Mouse (Mus musculus): ENCODE results near the gene Lbhd2. TPM values are rescaled to one million over a fixed set of nuclear protein-coding genes. Genes with fewer than 3 reads are reported as not detected.

The Lbhd2 gene
- polyA plus RNA-seq (2014; fragmentation: Illumina TruSeq; extraction: RNeasy Lipid Tissue Mini Kit (QIAGEN cat#74804); ENCODE audit: low replicate concordance): not detected

DNA sequence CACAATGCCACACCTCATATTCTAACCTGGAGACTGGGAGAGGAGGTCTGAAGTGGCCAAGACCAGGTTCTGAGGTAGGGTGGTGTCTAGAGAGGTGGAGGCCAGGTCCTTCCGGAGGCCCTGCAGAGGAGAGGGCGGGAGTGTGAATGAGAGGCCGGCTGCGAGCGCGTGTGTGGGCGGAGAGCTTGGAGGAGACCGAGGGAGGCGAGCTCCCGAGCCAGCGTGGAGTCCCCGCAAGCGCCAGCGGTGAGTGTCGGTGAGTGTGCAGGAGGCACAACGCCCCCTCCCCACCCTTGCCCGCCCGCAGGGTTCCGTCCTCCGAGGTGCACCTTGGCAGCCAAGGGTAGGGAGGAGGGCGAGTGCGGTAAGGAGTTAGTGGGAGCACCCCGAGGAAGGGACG lies at the start of gene Lbhd2:
Gene Lbhd2, plus strand, starts transcription at position 188 of the 400 bp plus-strand sequence.

DNA sequence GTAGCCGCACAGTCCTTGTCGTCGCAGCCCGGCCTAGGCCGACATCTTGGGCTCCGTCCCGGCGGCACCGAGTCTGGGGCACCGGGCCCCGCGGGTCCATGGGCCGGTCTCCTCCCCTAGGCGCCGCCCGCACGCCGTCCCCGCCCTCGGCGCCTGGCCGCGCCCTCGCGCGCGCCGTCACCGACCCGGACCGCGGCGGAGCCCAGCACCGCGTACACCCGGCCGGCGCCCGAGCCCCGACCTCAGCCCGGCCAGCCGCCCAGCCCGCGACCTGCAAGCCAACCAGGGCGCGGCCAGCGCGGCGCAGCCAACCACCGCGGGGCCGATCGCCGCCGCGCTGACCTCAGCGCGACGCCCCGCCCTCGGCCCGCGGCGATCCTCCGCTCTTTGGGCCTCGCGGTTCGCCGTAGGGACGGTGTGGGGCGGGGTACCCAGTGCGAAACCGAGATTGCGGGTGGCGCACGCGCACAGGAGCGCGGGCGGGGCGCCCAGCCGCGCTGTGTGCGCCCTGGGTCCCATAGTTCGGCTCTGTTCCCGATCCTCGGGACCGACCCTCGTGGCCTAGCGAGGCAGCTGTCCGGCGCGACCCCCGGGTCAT lies 29.1 kb upstream of the Lbhd2 start, which contains the start of gene Cdc42bpb:
Gene Cdc42bpb, minus strand, starts transcription at position 343 of the 598 bp plus-strand sequence.

DNA sequence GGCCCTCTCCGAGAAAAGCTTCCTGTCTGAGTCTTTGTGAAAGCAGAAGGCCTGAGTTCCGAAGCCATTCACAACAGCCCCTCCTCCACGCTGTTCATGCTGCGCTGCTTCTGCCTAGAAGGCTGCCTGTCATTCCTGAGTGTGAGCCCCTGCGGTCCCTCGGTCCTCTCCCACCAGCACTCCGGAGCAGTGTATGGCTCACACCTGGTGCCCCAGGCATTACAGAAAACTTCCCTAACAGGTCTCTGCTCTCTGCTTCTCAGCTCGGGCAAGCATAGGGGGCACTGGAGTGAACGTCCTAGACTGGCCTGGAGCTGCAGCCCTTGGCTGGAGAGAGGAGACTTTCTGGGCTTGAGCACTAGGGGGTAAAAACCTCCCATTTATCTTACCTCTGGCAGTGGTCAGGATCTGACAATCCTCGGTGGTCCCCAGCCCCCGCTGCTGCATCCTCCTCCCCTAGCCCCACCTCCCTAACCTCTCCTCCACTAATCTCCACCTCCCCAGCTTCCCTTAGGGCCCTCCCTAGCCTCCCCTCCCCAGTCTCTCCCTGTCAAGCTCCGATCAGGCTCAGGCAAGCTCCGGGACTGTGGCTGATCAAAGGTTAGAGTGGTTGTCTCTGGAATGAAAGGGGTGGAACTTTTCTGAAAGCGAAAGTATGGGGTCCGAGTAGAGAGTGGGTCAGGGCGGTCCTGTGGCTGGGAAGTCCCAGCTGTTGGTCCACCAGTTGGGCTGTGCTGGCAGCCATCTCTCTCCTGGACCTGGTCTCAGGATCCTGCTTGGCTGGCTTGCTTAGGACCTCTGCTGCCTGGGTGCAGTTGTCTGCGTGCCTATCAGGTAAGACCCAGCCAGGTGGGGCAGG lies 10.5 kb downstream of the Lbhd2 start, which contains the start of gene Exoc3l4:
Gene Exoc3l4, plus strand, starts transcription at position 97 of the 859 bp plus-strand sequence.

DNA sequence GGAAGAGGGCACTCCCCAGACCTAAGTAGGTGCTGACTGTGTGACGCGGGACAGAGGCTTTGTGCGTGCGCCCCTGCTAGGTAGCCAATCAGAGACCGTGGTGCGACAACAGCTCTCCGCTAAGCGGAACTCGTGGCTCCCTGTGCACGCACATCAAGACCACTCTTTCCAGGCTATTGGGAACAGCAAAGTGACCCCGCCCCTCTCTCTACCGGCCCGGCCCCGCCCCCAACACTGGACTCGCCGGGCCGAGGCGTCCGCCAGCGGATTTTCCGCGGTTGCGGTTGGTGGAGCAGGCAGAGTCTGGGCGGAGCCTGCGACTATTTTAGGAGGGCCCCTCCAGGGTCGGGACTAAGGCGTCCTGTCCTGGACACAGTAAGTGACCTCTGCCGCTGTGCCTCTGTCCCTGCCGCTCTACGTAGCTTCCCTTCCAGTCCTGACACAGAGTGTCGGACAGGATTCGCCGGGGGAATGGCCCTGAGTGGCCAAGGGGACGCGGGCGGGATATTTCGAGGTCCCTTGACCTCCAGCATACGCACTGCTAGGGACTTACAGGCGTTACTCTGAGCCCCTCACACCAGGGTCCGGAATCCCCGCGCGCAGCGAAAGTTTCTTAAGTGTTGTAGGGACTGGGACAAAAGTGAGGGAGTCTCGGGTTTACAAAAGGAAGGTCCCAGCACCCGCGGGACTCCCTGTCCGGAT lies 35.9 kb downstream of the Lbhd2 start, which contains the start of gene Tnfaip2:
Gene Tnfaip2, plus strand, starts transcription at position 161 of the 702 bp plus-strand sequence.

Other genes starting within 250 kb of the Lbhd2 start
- gene Traf3, start 240.4 kb upstream of the Lbhd2 start, polyA plus RNA-seq (2014; fragmentation: Illumina TruSeq; extraction: RNeasy Lipid Tissue Mini Kit (QIAGEN cat#74804); ENCODE audit: low replicate concordance): 8.5 TPM
- not detected for gene 4930595D18Rik, start 222.3 kb upstream of the Lbhd2 start, polyA plus RNA-seq (2014; fragmentation: Illumina TruSeq; extraction: RNeasy Lipid Tissue Mini Kit (QIAGEN cat#74804); ENCODE audit: low replicate concordance)
- 0.48 TPM for gene Amn, start 135.7 kb upstream of the Lbhd2 start, polyA plus RNA-seq (2014; fragmentation: Illumina TruSeq; extraction: RNeasy Lipid Tissue Mini Kit (QIAGEN cat#74804); ENCODE audit: low replicate concordance)
- 5.4 TPM for gene Cdc42bpb, start 29.1 kb upstream of the Lbhd2 start, polyA plus RNA-seq (2014; fragmentation: Illumina TruSeq; extraction: RNeasy Lipid Tissue Mini Kit (QIAGEN cat#74804); ENCODE audit: low replicate concordance)
- gene Exoc3l4, start 10.2 kb downstream of the Lbhd2 start, polyA plus RNA-seq (2014; fragmentation: Illumina TruSeq; extraction: RNeasy Lipid Tissue Mini Kit (QIAGEN cat#74804); ENCODE audit: low replicate concordance): 6.8 TPM
- gene Tnfaip2, start 35.7 kb downstream of the Lbhd2 start, polyA plus RNA-seq (2014; fragmentation: Illumina TruSeq; extraction: RNeasy Lipid Tissue Mini Kit (QIAGEN cat#74804); ENCODE audit: low replicate concordance): 1.4 TPM
- 0.37 TPM for gene Gm266, start 79.0 kb downstream of the Lbhd2 start, polyA plus RNA-seq (2014; fragmentation: Illumina TruSeq; extraction: RNeasy Lipid Tissue Mini Kit (QIAGEN cat#74804); ENCODE audit: low replicate concordance)
- 591 TPM for gene Eif5, start 131.2 kb downstream of the Lbhd2 start, polyA plus RNA-seq (2014; fragmentation: Illumina TruSeq; extraction: RNeasy Lipid Tissue Mini Kit (QIAGEN cat#74804); ENCODE audit: low replicate concordance)
- gene Mark3, start 167.7 kb downstream of the Lbhd2 start, polyA plus RNA-seq (2014; fragmentation: Illumina TruSeq; extraction: RNeasy Lipid Tissue Mini Kit (QIAGEN cat#74804); ENCODE audit: low replicate concordance): 200 TPM

All from small intestine, adult 10 weeks (tissue).